Mouse (Mus musculus) ES-Bruce4 (cell line): ENCODE measurements around the gene Cish. TPM values are rescaled to one million over a fixed set of nuclear protein-coding genes. Genes with fewer than 3 reads are reported as not detected.
A peak's percentile ranks its signal among the peaks of the same experiment; 100 is the strongest.

ENCODE experiments used
- H3K27ac ChIP-seq: 2 replicates; pipeline ENCODE4 v1.5.1; 2012; ENCODE audit warnings: low read length, inconsistent platforms; ENCODE audit not compliant: insufficient read depth
- H3K27me3 ChIP-seq: 2 replicates; pipeline ENCODE4 v1.6.1; 2012; ENCODE audit warnings: mild to moderate bottlenecking, low read length, inconsistent platforms; ENCODE audit not compliant: control insufficient read depth, poor library complexity, insufficient read depth, severe bottlenecking
- H3K36me3 ChIP-seq: 2 replicates; pipeline ENCODE4 v1.6.1; 2012; ENCODE audit warnings: inconsistent platforms, mild to moderate bottlenecking, low read length, moderate library complexity; ENCODE audit not compliant: control insufficient read depth, poor library complexity, insufficient read depth, severe bottlenecking
- H3K4me1 ChIP-seq: one replicate; pipeline ENCODE4 v1.8.1; 2011; ENCODE audit warnings: low read length; ENCODE audit not compliant: control insufficient read depth, insufficient read depth
- H3K4me3 ChIP-seq: 2 replicates; pipeline ENCODE4 v1.5.1; 2011; ENCODE audit warnings: low read depth, mild to moderate bottlenecking, low read length
- H3K9ac ChIP-seq: 2 replicates; pipeline ENCODE4 v1.6.1; 2012; ENCODE audit warnings: low read depth, mild to moderate bottlenecking, inconsistent platforms; ENCODE audit not compliant: poor library complexity, severe bottlenecking
- H3K9me3 ChIP-seq: replicated peaks from 2 replicates; pipeline ENCODE4 v1.6.1; 2012; ENCODE audit warnings: mild to moderate bottlenecking, low read length, inconsistent platforms; ENCODE audit not compliant: control insufficient read depth, poor library complexity, insufficient read depth, severe bottlenecking
- CTCF ChIP-seq: IDR thresholded peaks from one replicate; pipeline ENCODE4 v1.8.1; 2011; ENCODE audit warnings: low read depth, low read length
- EP300 ChIP-seq: IDR thresholded peaks from 2 replicates; pipeline ENCODE4 v1.6.1; 2011; ENCODE audit warnings: low read depth, low read length; ENCODE audit not compliant: insufficient read depth
- POLR2A ChIP-seq: IDR thresholded peaks from one replicate; pipeline ENCODE4 v1.8.1; 2011; ENCODE audit warnings: low read length; ENCODE audit not compliant: insufficient read depth
- polyA plus RNA-seq: library from polyadenylated mRNA; stranded (reverse); fragments of >200 nt; gene quantifications from 2 replicates; pipeline ENCODE4 v1.2.4, GENCODE M21; 2011; ENCODE audit warnings: low read depth; ENCODE audit not compliant: missing spikeins, insufficient read depth, insufficient read length

Gene Cish
- polyA plus RNA-seq, result 12.6 and 13.7 TPM in 2 replicates

DNA sequence AAGGTAGTCTGAATTCAATTTTAAA is at the start of gene Cish:
Gene Cish (plus strand): TSS at position 11 of the 25 bp plus-strand sequence.
- Histone ChIP-seq H3K9ac (peak within 1 kb of the TSS; percentile 73), H3K9me3 (no peaks in the 10 kb centered on the region), H3K36me3 (0 out of 2 replicates have a peak, but pooled peaks cover 4% of the 10 kb centered on the region), H3K4me1 (peaks cover 6% of the 10 kb centered on the region), H3K27ac (peak within 1 kb of the TSS; percentile 69), H3K27me3 (no peaks in the 10 kb centered on the region), H3K4me3 (peak within 1 kb of the TSS; percentile 90)
- TF ChIP-seq EP300 (no peak), CTCF (no peak), POLR2A (no peak)

DNA sequence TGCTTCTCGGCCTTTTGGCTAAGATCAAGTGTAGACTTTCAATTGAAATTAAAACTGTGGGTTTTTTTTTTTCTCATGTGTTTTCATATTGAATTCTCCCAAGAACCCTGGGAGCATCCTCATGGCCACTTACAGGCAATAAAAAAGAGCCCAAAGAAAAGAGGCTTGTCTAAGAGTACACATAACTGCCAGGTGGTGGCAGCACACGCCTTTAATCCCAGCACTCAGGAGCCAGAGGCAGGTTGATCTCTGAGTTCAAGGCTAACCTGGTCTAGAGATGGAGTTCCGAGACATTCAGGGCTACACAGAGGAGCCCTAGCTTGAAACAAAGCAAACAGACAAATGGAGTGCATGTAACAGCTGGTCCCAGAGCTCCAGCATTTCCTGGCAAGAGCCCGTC is 49.7 kb upstream of the Cish start:
- TF ChIP-seq EP300 (no peak), CTCF (peak; percentile 60), POLR2A (no peak)
- Histone ChIP-seq H3K4me1 (no peaks in the 10 kb centered on the region), H3K36me3 (no peaks in the 10 kb centered on the region), H3K9ac (no peak overlapping the region), H3K27ac (no peak overlapping the region), H3K4me3 (no peak overlapping the region), H3K9me3 (no peaks in the 10 kb centered on the region), H3K27me3 (no peaks in the 10 kb centered on the region)

DNA sequence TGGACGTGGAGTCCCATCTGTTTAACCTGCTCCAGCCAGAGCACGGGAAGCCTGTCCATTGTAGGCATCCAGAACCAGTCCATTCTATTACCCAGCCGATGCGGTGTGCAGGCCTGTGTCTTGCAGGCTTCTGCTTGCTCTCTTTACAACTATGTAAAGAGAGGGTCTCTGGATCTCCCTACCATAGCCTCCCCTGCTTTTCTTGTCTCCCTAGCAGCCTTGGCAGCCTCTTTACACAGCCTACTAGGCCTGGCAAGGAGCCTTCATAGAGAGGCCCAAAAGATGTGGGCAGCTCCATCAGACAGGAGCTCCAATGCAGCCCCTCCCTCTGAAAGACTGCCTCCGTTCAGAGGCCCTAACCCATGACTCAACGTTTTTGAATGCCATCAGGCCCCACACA is 46.7 kb upstream of the Cish start:
- Histone ChIP-seq H3K9ac (no peak overlapping the region), H3K4me3 (no peak overlapping the region), H3K27ac (no peak overlapping the region), H3K9me3 (no peaks in the 10 kb centered on the region), H3K27me3 (no peaks in the 10 kb centered on the region), H3K4me1 (no peaks in the 10 kb centered on the region), H3K36me3 (no peaks in the 10 kb centered on the region)
- no peak for TF ChIP-seq CTCF
- no peak for TF ChIP-seq POLR2A
- TF ChIP-seq EP300, result no peak

GRCm38 (mm10) chr9:107250416-107251337 is 45.1 kb upstream of the Cish start:
- Histone ChIP-seq H3K36me3 (no peaks in the 10 kb centered on the region), H3K27me3 (no peaks in the 10 kb centered on the region), H3K4me1 (no peaks in the 10 kb centered on the region), H3K9me3 (no peaks in the 10 kb centered on the region), H3K9ac (no peak overlapping the region), H3K27ac (no peak overlapping the region), H3K4me3 (no peak overlapping the region)
- TF ChIP-seq CTCF (no peak), POLR2A (no peak), EP300 (no peak)

DNA sequence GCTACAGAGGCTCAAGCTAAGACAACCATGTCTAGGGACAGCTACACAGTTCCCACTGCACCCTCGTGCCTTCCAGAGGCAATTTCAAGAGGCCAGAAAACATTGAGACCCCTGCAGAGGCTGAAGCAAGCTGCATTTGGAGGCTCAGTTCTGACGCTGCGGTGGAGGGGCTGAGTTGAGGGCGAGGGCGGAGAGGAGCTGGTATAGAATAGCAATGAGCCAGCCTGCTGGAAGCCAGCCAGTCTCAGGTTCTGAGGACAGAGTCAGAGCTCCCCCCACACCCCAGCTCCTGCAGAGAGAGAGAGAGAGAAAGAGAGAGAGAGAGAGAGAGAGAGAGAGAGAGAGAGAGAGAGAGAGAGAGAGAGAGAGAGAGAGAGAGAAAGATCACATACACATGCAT is 43.7 kb upstream of the Cish start:
- no peak for TF ChIP-seq CTCF
- TF ChIP-seq POLR2A, result no peak
- no peaks in the 10 kb centered on the region for H3K4me1 ChIP-seq
- no peaks in the 10 kb centered on the region for H3K27me3 ChIP-seq
- no peak overlapping the region for H3K9ac ChIP-seq
- H3K36me3 ChIP-seq, result 0 out of 2 replicates have a peak, but pooled peaks cover 10% of the 10 kb centered on the region
- no peak overlapping the region for H3K4me3 ChIP-seq
- H3K9me3 ChIP-seq, result no peaks in the 10 kb centered on the region
- H3K27ac ChIP-seq, result no peak overlapping the region

GRCm38 (mm10) chr9:107254476-107254875 is 41.4 kb upstream of the Cish start:
- Histone ChIP-seq H3K27ac (no peak overlapping the region), H3K9me3 (no peaks in the 10 kb centered on the region), H3K9ac (no peak overlapping the region), H3K36me3 (peaks cover 13% of the 10 kb centered on the region; the same call in 1 of the 2 replicates), H3K4me3 (no peak overlapping the region), H3K4me1 (no peaks in the 10 kb centered on the region), H3K27me3 (no peaks in the 10 kb centered on the region)
- TF ChIP-seq CTCF, result no peak
- no peak for TF ChIP-seq EP300
- TF ChIP-seq POLR2A, result no peak
